Comparison of ENCODE assay signal across 9 mouse cellular contexts in the genomic region with DNA sequence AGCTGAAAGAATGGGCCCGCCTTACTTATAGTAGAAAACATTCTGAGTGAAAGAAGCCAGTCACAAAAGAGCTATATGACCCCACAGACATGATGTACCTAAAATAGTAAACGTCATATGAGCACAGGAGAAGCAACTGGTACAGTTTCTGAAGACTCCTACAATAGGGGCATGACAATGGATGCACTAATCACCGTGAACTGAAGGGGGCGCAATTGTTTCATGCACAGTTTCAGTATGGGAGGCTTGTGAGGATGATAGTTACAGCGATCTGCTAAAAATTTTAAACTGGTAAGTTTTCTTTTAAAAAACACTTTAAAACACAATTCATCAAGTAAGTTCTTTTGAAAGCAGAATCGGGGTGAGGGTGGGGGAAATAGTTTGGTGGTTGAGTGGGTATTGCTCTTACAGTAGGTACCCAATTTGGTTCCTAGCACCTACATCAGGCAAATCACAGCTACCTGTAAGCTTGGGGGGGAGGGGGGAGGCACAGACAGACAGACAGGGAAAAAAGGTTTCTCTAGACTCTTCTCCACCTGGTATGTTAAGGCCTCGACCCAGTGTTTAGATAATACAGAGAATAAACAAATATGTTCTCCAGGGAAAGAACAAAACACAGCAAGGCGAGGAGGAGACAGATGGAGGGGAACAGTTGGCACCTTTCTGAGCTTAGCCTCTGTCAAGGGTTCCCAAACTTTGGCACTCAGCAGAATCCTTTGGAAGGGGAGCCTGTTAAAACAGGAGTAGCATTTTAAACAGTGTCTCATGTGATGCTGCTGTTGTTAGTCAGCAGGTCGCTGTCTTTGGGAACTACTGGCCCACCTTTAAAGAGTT.
DNase-seq lines count a peak whose midpoint lies in the region; ATAC-seq and TF ChIP-seq lines count a peak whose summit lies in the region.
"Had no signal": no experiment of that assay in that cellular context is flagged by ENCODE, and none has a peak within 500 bp of the region (broad histone marks: within the 10 kb centered on the region; RNA-seq: fewer than 3 reads in every experiment).

No protein-coding gene starts in this region.

- peak; percentile 99 for TF ChIP-seq RAD21 in CH12.LX (IDR thresholded peaks at IDR 0.05; ENCODE audit: low read depth, low read length)

- H3K4me3 ChIP-seq in CH12.LX (replicated peaks in 1 of 3; ENCODE audit: low read depth in 2 of 3, low read length in 2 of 3, poor library complexity in 1 of 3): no peak overlapping the region
- peak overlapping the region; percentile 14 for H3K4me3 ChIP-seq in forebrain, embryonic 12.5 days (replicated peaks)
- no peak overlapping the region for H3K4me3 ChIP-seq in heart, embryonic 16.5 days (ENCODE audit: low read length)
- no peak overlapping the region for H3K4me3 ChIP-seq in liver, embryonic 14.5 days (ENCODE audit: insufficient read depth in 1 of 2, low read depth in 2 of 2, low read length in 2 of 2)
- H3K4me3 ChIP-seq in neural tube, embryonic 14.5 days (ENCODE audit: low read depth, low read length): 0 out of 2 replicates have a peak overlapping the region, but pooled peaks have one; percentile 5
- no peak overlapping the region for H3K4me3 ChIP-seq in thymus, adult 2 months (ENCODE audit: control insufficient read depth, insufficient read depth, low read length)
- H3K4me3 ChIP-seq: limb, embryonic 15.5 days had no signal

- H3K4me1 ChIP-seq in CH12.LX (ENCODE audit: control insufficient read depth in 1 of 2, insufficient read depth in 2 of 2): peaks cover 0 to 17% of the 10 kb centered on the region in 2 experiments; a peak in 1 of 4 replicates
- H3K4me1 ChIP-seq in forebrain, embryonic 12.5 days: peaks cover 9% of the 10 kb centered on the region
- H3K4me1 ChIP-seq in heart, embryonic 16.5 days (ENCODE audit: control insufficient read depth, insufficient read depth, low read length): 0 out of 2 replicates have a peak, but pooled peaks cover 2% of the 10 kb centered on the region
- no peaks in the 10 kb centered on the region for H3K4me1 ChIP-seq in liver, embryonic 14.5 days (replicated peaks; ENCODE audit: control insufficient read depth in 2 of 2, insufficient read depth in 2 of 2, low read length in 1 of 2)
- H3K4me1 ChIP-seq in neural tube, embryonic 14.5 days (ENCODE audit: control insufficient read depth, insufficient read depth, low read length): peaks cover 9% of the 10 kb centered on the region; the same call in 1 of the 2 replicates
- H3K4me1 ChIP-seq in thymus, adult 2 months (replicated peaks; ENCODE audit: control insufficient read depth, insufficient read depth, low read length): peaks cover 3% of the 10 kb centered on the region; the same call in 1 of the 2 replicates

- no peaks in the 10 kb centered on the region for H3K9me3 ChIP-seq in CH12.LX (replicated peaks; ENCODE audit: low read length)
- no peaks in the 10 kb centered on the region for H3K9me3 ChIP-seq in forebrain, embryonic 12.5 days
- no peaks in the 10 kb centered on the region for H3K9me3 ChIP-seq in heart, embryonic 16.5 days (replicated peaks; ENCODE audit: control insufficient read depth, low read length)
- no peaks in the 10 kb centered on the region for H3K9me3 ChIP-seq in liver, embryonic 14.5 days (ENCODE audit: control insufficient read depth, low read length)
- H3K9me3 ChIP-seq in neural tube, embryonic 14.5 days (ENCODE audit: control insufficient read depth, low read length): no peaks in the 10 kb centered on the region
- H3K9me3 ChIP-seq: limb, embryonic 15.5 days had no signal

- H3K9ac ChIP-seq in CH12.LX (ENCODE audit: insufficient read depth, low read depth): no peak overlapping the region
- no peak overlapping the region for H3K9ac ChIP-seq in forebrain, embryonic 12.5 days
- H3K9ac ChIP-seq in heart, embryonic 16.5 days (ENCODE audit: low read length): no peak overlapping the region
- no peak overlapping the region for H3K9ac ChIP-seq in liver, embryonic 14.5 days (replicated peaks)
- peak overlapping the region; percentile 37; the same call in 1 of the 2 replicates for H3K9ac ChIP-seq in neural tube, embryonic 14.5 days (replicated peaks; ENCODE audit: low read depth, low read length)
- H3K9ac ChIP-seq: limb, embryonic 15.5 days had no signal

- no peak overlapping the region for H3K27ac ChIP-seq in CH12.LX (ENCODE audit: insufficient read depth, low read depth)
- 0 out of 2 replicates have a peak overlapping the region, but pooled peaks have one; percentile 42 for H3K27ac ChIP-seq in forebrain, embryonic 12.5 days
- H3K27ac ChIP-seq in heart, embryonic 16.5 days (ENCODE audit: low read length): no peak overlapping the region
- H3K27ac ChIP-seq in liver, embryonic 14.5 days: no peak overlapping the region
- H3K27ac ChIP-seq in neural tube, embryonic 14.5 days (ENCODE audit: low read depth, low read length): no peak overlapping the region
- H3K27ac ChIP-seq in thymus, adult 2 months (ENCODE audit: control insufficient read depth, insufficient read depth, low read length): no peak overlapping the region
- H3K27ac ChIP-seq: limb, embryonic 15.5 days had no signal

- no peaks in the 10 kb centered on the region for H3K36me3 ChIP-seq in CH12.LX (replicated peaks in 1 of 2; ENCODE audit: control insufficient read depth in 1 of 2, insufficient read depth in 1 of 2, low read length in 1 of 2)
- no peaks in the 10 kb centered on the region for H3K36me3 ChIP-seq in forebrain, embryonic 12.5 days (replicated peaks)
- H3K36me3 ChIP-seq in heart, embryonic 16.5 days (ENCODE audit: control insufficient read depth, insufficient read depth): no peaks in the 10 kb centered on the region
- H3K36me3 ChIP-seq in liver, embryonic 14.5 days (replicated peaks; ENCODE audit: control insufficient read depth, insufficient read depth, low read depth): no peaks in the 10 kb centered on the region
- no peaks in the 10 kb centered on the region for H3K36me3 ChIP-seq in neural tube, embryonic 14.5 days (ENCODE audit: control insufficient read depth, insufficient read depth, low read length)
- H3K36me3 ChIP-seq in thymus, adult 2 months (ENCODE audit: control insufficient read depth, insufficient read depth, low read length): no peaks in the 10 kb centered on the region
- H3K36me3 ChIP-seq: limb, embryonic 15.5 days had no signal

- no peak for TF ChIP-seq POLR2A in CH12.LX (IDR thresholded peaks at IDR 0.05; ENCODE audit: low read depth, low read length)
- TF ChIP-seq POLR2A in thymus, adult 2 months (IDR thresholded peaks at IDR 0.05; ENCODE audit: control insufficient read depth, extremely low read depth, insufficient read depth, low read length, poor library complexity): no peak

- no peaks in the 10 kb centered on the region for H3K27me3 ChIP-seq in CH12.LX (replicated peaks)
- no peaks in the 10 kb centered on the region for H3K27me3 ChIP-seq in forebrain, embryonic 12.5 days
- H3K27me3 ChIP-seq in heart, embryonic 16.5 days (ENCODE audit: control insufficient read depth, insufficient read depth, low read length): no peaks in the 10 kb centered on the region
- no peaks in the 10 kb centered on the region for H3K27me3 ChIP-seq in liver, embryonic 14.5 days (ENCODE audit: control insufficient read depth, insufficient read depth, low read length)
- no peaks in the 10 kb centered on the region for H3K27me3 ChIP-seq in neural tube, embryonic 14.5 days (ENCODE audit: control insufficient read depth, insufficient read depth, low read length)
- H3K27me3 ChIP-seq in thymus, adult 2 months (ENCODE audit: control insufficient read depth, insufficient read depth, low read length): no peaks in the 10 kb centered on the region
- H3K27me3 ChIP-seq: limb, embryonic 15.5 days had no signal

- in situ Hi-C loops in CH12.LX (cut with MboI; ENCODE audit: low pct_ligation_motif_present, low pct_unique_long_range_greater_than_20kb, low sequenced_read_pairs): loop anchor here (5.0 to 25.0 kb wide), 2 partner anchors 76 to 641 kb away; a partner anchor contains a TSS

- 13% methylated on average over 9 of the region's 9 CpGs for WGBS in forebrain, embryonic 12.5 days
- WGBS in heart, embryonic 16.5 days: 17% methylated on average over 9 of the region's 9 CpGs
- 15% methylated on average over 9 of the region's 9 CpGs for WGBS in liver, embryonic 14.5 days (ENCODE audit: insufficient replicate concordance)
- 10% methylated on average over 9 of the region's 9 CpGs for WGBS in neural tube, embryonic 14.5 days
- 39% methylated on average over 9 of the region's 9 CpGs for WGBS in thymus, adult 2 months

- DNase-seq in CH12.LX (ENCODE audit: extremely low read depth): peak; percentile 86
- peak; percentile 4 for DNase-seq in c-Kit-negative CD71-positive TER-119-positive erythroid progenitor cells, embryonic 14.5 days (ENCODE audit: low read depth, low spot score)
- DNase-seq in kidney, postnatal 14 days: peak; percentile 83
- peak; percentile 12 to 35 (median 18) for DNase-seq in liver, embryonic 14.5 days (ENCODE audit: low read depth in 3 of 3, low spot score in 3 of 3)
- peak; percentile 80 for DNase-seq in thymus, adult 2 months

- no peaks in the 10 kb centered on the region for H3K79me2 ChIP-seq in CH12.LX (replicated peaks; ENCODE audit: control insufficient read depth, extremely low read depth, insufficient read depth, poor library complexity, severe bottlenecking)

- peak; percentile 74 for ATAC-seq in forebrain, embryonic 12.5 days (ENCODE audit: low FRiP score)
- ATAC-seq in heart, embryonic 16.5 days (replicated peaks; ENCODE audit: extremely low read depth, insufficient read depth, low FRiP score): peak; percentile 57; the same call in 1 of the 2 replicates
- ATAC-seq in liver, embryonic 14.5 days (ENCODE audit: insufficient read depth): no peak
- peak; percentile 77 for ATAC-seq in neural tube, embryonic 14.5 days (ENCODE audit: low read depth)

- TF ChIP-seq CTCF in CH12.LX (conservative IDR thresholded peaks at IDR 0.05 in 1 of 2, IDR thresholded peaks at IDR 0.05 in 1 of 2; ENCODE audit: low read depth in 2 of 2, low read length in 2 of 2): peak; percentile 95 to 96
- peak; percentile 74 for TF ChIP-seq CTCF in liver, embryonic 14.5 days (IDR thresholded peaks at IDR 0.05; ENCODE audit: low read depth)
- no peak for TF ChIP-seq CTCF in thymus, adult 2 months (IDR thresholded peaks at IDR 0.05; ENCODE audit: borderline replicate concordance, control insufficient read depth, extremely low read depth, insufficient read depth, low read length, poor library complexity)

- no peak for TF ChIP-seq EP300 in CH12.LX (IDR thresholded peaks at IDR 0.05; ENCODE audit: low read length)
- TF ChIP-seq EP300 in liver, embryonic 14.5 days (IDR thresholded peaks at IDR 0.05; ENCODE audit: low read depth): no peak

- H3K4me2 ChIP-seq in CH12.LX (ENCODE audit: insufficient read depth, low read depth, poor library complexity, severe bottlenecking): peak overlapping the region; percentile 23; the same call in 1 of the 2 replicates
- peak overlapping the region; percentile 43 for H3K4me2 ChIP-seq in forebrain, embryonic 12.5 days
- peak overlapping the region; percentile 47 for H3K4me2 ChIP-seq in heart, embryonic 16.5 days (ENCODE audit: low read depth, low read length)
- H3K4me2 ChIP-seq in liver, embryonic 14.5 days (ENCODE audit: low read depth): no peak overlapping the region
- H3K4me2 ChIP-seq in neural tube, embryonic 14.5 days (ENCODE audit: low read depth, low read length): peak overlapping the region; percentile 41
- H3K4me2 ChIP-seq: limb, embryonic 15.5 days had no signal

- dilution Hi-C loops in CH12.LX (cut with MboI; ENCODE audit: extremely low pct_ligation_motif_present, extremely low pct_unique_long_range_greater_than_20kb, low sequenced_read_pairs): no loop called here

Comparison
In these comparisons a context has a peak if more than half of its experiments do, and no peak if none do; other contexts are left out.
1. DNase-seq: peak in every context shown above with its lines; median percentile 86 in CH12.LX; 83 in kidney, postnatal 14 days; 80 in thymus, adult 2 months; 18 in liver, embryonic 14.5 days; 4 in c-Kit-negative CD71-positive TER-119-positive erythroid progenitor cells, embryonic 14.5 days.
2. H3K4me3 ChIP-seq: peak in forebrain, embryonic 12.5 days (single experiment) and neural tube, embryonic 14.5 days (single experiment); none in CH12.LX (0 of 3), heart, embryonic 16.5 days (single experiment), liver, embryonic 14.5 days (0 of 2) and thymus, adult 2 months (single experiment).